Mouse (Mus musculus): ENCODE results near the gene Iqch.

DNA sequence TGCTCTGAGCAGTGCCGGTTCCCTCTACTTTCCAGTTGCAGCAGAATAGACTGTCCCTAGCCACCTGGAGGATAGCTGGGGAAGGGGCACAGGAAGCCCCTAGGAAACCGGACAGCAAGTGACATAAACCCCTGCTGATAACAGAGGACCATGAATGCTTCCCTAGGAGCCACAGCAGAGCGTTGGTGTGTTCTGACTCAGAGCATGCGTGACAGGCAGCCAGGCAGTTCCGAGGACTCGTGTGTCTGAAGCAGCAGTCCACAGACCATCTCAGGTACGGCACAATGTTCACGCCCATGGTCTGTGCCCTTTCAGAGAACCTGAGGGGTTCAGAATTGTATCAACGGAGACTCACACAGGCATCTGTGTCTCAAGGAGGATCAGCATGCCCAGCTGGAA, 46.2 kb upstream of the Iqch start:
- no peak for TF ChIP-seq GATA1 (IDR thresholded peaks at IDR 0.05; ENCODE audit: low read length)
- TF ChIP-seq TAL1 (IDR thresholded peaks at IDR 0.05; ENCODE audit: low read length): no peak

Data from erythroblast, embryonic 14.5 days (primary cell).